In the genomic region with DNA sequence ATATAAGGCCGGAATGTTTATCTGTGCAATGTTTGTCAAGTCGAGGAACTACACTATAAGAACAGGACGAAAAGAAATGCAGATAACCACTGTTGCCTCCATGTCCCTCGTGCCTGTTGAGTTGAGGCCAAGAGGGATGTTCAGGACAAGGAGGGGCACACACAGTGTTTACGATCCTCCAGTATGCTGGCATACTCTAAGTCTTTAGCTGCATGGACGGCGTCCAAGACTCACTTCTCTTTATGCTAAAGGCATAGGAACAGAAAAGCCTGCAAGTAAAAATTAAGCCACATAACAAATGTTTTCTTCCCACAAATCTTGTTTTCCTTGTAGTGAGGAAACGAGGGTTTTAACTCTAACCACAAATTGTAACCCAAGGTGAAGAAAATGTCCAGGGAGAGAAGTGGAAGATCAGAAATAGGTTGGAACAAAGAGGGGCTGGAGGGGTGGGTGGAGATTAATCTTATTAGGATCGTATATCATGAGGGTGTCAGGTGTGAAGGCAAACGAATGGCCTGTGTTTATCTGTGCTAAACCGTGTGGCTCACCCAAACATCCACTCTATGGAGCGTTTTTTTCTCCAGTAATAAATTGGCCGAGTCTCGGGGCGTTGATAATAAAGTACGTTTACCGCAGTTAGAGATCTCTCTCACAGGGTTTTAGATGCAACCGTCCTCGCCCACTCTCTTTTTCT, we compare ENCODE assay signal across 24 mouse cellular contexts.
A peak's percentile ranks its signal among the peaks of the same experiment; 100 is the strongest.
DNase-seq lines count a peak whose midpoint lies in the region; ATAC-seq and TF ChIP-seq lines count a peak whose summit lies in the region.
"Had no signal": no experiment of that assay in that cellular context is flagged by ENCODE, and none has a peak within 500 bp of the region (broad histone marks: within the 10 kb centered on the region; RNA-seq: fewer than 3 reads in every experiment).

No protein-coding gene starts in this region.

- H3K27ac ChIP-seq in kidney, embryonic 16.5 days (ENCODE audit: low read length) = no peak overlapping the region
- no peak overlapping the region for H3K27ac ChIP-seq in lung, embryonic 14.5 days (ENCODE audit: low read depth)
- H3K27ac ChIP-seq in neural tube, embryonic 15.5 days (replicated peaks) = no peak overlapping the region
- no peak overlapping the region for H3K27ac ChIP-seq in gastrocnemius, adult 2 months
- H3K27ac ChIP-seq: embryonic facial prominence, embryonic 15.5 days; heart, embryonic 15.5 days; hindbrain, embryonic 14.5 days; liver, embryonic 15.5 days; macrophage; midbrain, embryonic 15.5 days; neural tube, embryonic 13.5 days had no signal

- no peak overlapping the region for H3K9ac ChIP-seq in kidney, embryonic 16.5 days (replicated peaks; ENCODE audit: low read length)
- H3K9ac ChIP-seq in lung, embryonic 14.5 days = no peak overlapping the region
- no peak overlapping the region for H3K9ac ChIP-seq in neural tube, embryonic 15.5 days (replicated peaks)
- H3K9ac ChIP-seq: embryonic facial prominence, embryonic 15.5 days; heart, embryonic 15.5 days; hindbrain, embryonic 14.5 days; liver, embryonic 15.5 days; midbrain, embryonic 15.5 days; neural tube, embryonic 13.5 days had no signal

- intact Hi-C loops in gastrocnemius, adult 2 months (cut with DNase I) = no loop called here

- peak overlapping the region; percentile 35 for H3K4me2 ChIP-seq in kidney, embryonic 16.5 days (replicated peaks; ENCODE audit: low read depth, low read length)
- H3K4me2 ChIP-seq in lung, embryonic 14.5 days = peak overlapping the region; percentile 0; the same call in 1 of the 2 replicates
- peak overlapping the region; percentile 32 for H3K4me2 ChIP-seq in neural tube, embryonic 15.5 days
- H3K4me2 ChIP-seq: embryonic facial prominence, embryonic 15.5 days; heart, embryonic 15.5 days; hindbrain, embryonic 14.5 days; liver, embryonic 15.5 days; midbrain, embryonic 15.5 days; neural tube, embryonic 13.5 days had no signal

- H3K4me1 ChIP-seq in kidney, embryonic 16.5 days (ENCODE audit: insufficient read depth, low read length) = 0 out of 2 replicates have a peak, but pooled peaks cover 4% of the 10 kb centered on the region
- H3K4me1 ChIP-seq in lung, embryonic 14.5 days (ENCODE audit: insufficient read depth) = no peaks in the 10 kb centered on the region
- H3K4me1 ChIP-seq in neural tube, embryonic 15.5 days = 0 out of 2 replicates have a peak, but pooled peaks cover 4% of the 10 kb centered on the region
- H3K4me1 ChIP-seq: embryonic facial prominence, embryonic 15.5 days; heart, embryonic 15.5 days; liver, embryonic 15.5 days; midbrain, embryonic 15.5 days had no signal

- no peaks in the 10 kb centered on the region for H3K27me3 ChIP-seq in kidney, embryonic 16.5 days (ENCODE audit: insufficient read depth, low read length)
- H3K27me3 ChIP-seq in lung, embryonic 14.5 days (ENCODE audit: insufficient read depth, low read length) = no peaks in the 10 kb centered on the region
- H3K27me3 ChIP-seq in neural tube, embryonic 15.5 days (replicated peaks) = 0 out of 2 replicates have a peak, but pooled peaks cover 5% of the 10 kb centered on the region
- H3K27me3 ChIP-seq: embryonic facial prominence, embryonic 15.5 days; heart, embryonic 15.5 days; liver, embryonic 15.5 days; midbrain, embryonic 15.5 days had no signal

- 36% methylated on average over 19 of the region's 19 CpGs for WGBS in kidney, embryonic 16.5 days
- WGBS in lung, embryonic 14.5 days = 34% methylated on average over 19 of the region's 19 CpGs
- WGBS in neural tube, embryonic 15.5 days = 52% methylated on average over 19 of the region's 19 CpGs

- no peaks in the 10 kb centered on the region for H3K36me3 ChIP-seq in kidney, embryonic 16.5 days (ENCODE audit: insufficient read depth, low read length)
- no peaks in the 10 kb centered on the region for H3K36me3 ChIP-seq in lung, embryonic 14.5 days (ENCODE audit: insufficient read depth)
- no peaks in the 10 kb centered on the region for H3K36me3 ChIP-seq in neural tube, embryonic 15.5 days
- H3K36me3 ChIP-seq: embryonic facial prominence, embryonic 15.5 days; heart, embryonic 15.5 days; liver, embryonic 15.5 days; midbrain, embryonic 15.5 days; neural tube, embryonic 13.5 days had no signal

- DNase-seq in kidney, adult 9 months = no peak
- DNase-seq in lung, embryonic 14.5 days = peak; percentile 45
- no peak for DNase-seq in lung, postnatal 14 days
- DNase-seq in brain, adult 2 months (ENCODE audit: low read depth, low spot score) = peak; percentile 20
- DNase-seq in gastrocnemius, adult 2 months = no peak
- DNase-seq in urinary bladder, postnatal 25 days (ENCODE audit: low spot score) = no peak
- DNase-seq: adrenal gland, adult 8-10 months; cerebellum, adult 8-10 months; cerebellum, postnatal 36 days; embryo, embryonic 11 days; heart, postnatal 36 days; kidney, adult 8-10 months; liver had no signal

- TF ChIP-seq CTCF in lung, embryonic 14.5 days (IDR thresholded peaks at IDR 0.05; ENCODE audit: low read depth) = no peak
- no peak for TF ChIP-seq CTCF in gastrocnemius, adult 2 months (IDR thresholded peaks at IDR 0.05)

- no peak for ATAC-seq in kidney, embryonic 16.5 days (ENCODE audit: low FRiP score, low TSS enrichment)
- ATAC-seq in lung, embryonic 14.5 days (ENCODE audit: insufficient read depth) = no peak
- ATAC-seq in neural tube, embryonic 15.5 days (ENCODE audit: low FRiP score) = no peak
- ATAC-seq: activated CD4-positive, CD25-positive, alpha-beta regulatory T cell, adult 4 months; inflammation-experienced regulatory T-cells, adult 6 months; midbrain, embryonic 15.5 days had no signal

- no peak overlapping the region for H3K4me3 ChIP-seq in kidney, embryonic 16.5 days (ENCODE audit: low read length)
- no peak overlapping the region for H3K4me3 ChIP-seq in lung, embryonic 14.5 days (ENCODE audit: low read depth, low read length)
- no peak overlapping the region for H3K4me3 ChIP-seq in neural tube, embryonic 15.5 days (replicated peaks)
- no peak overlapping the region for H3K4me3 ChIP-seq in gastrocnemius, adult 2 months
- H3K4me3 ChIP-seq: embryonic facial prominence, embryonic 15.5 days; heart, embryonic 15.5 days; liver, embryonic 15.5 days; midbrain, embryonic 15.5 days; neural tube, embryonic 13.5 days had no signal

- no peaks in the 10 kb centered on the region for H3K9me3 ChIP-seq in kidney, embryonic 16.5 days (ENCODE audit: low read length)
- no peaks in the 10 kb centered on the region for H3K9me3 ChIP-seq in lung, embryonic 14.5 days (ENCODE audit: low read depth, low read length)
- H3K9me3 ChIP-seq in neural tube, embryonic 15.5 days (replicated peaks) = no peaks in the 10 kb centered on the region
- H3K9me3 ChIP-seq: embryonic facial prominence, embryonic 15.5 days; heart, embryonic 15.5 days; liver, embryonic 15.5 days; midbrain, embryonic 15.5 days; neural tube, embryonic 13.5 days had no signal

Comparison
In these comparisons a context has a peak if more than half of its experiments do, and no peak if none do; other contexts are left out.
1. DNase-seq: peak in lung, embryonic 14.5 days (single experiment) and brain, adult 2 months (single experiment); none in kidney, adult 9 months (single experiment), lung, postnatal 14 days (single experiment), gastrocnemius, adult 2 months (single experiment) and urinary bladder, postnatal 25 days (single experiment).
2. Peak in every context shown above with its lines, with median percentiles within 50 percentile points of each other: H3K4me2 ChIP-seq.